Mouse (Mus musculus): Measurements from ENCODE around the gene Cdadc1.

Cdadc1 gene

GRCm38 (mm10) chr14:59612920-59613625 is 15.3 kb upstream of the Cdadc1 start:
- DNase-seq (ENCODE audit: low spot score) = peak; percentile 70

DNA sequence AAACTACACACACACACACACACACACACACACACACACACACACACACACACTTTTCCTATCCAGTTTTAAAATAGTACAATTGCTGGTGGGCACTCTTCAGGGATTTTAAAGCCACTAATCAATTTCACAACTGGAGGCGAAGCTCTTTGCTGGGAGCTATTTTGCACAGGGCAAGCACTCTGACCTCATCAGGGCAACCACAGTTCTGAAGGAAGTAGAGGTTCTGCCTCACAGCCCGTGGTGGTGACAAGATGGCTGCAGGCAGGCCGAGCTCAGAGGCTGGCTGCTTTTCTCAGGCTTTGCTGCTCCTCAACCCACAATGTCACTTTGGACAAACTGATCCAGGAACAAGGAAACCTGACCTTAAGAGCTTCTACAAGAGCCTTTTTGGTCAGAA is 9.3 kb upstream of the Cdadc1 start:
- DNase-seq (ENCODE audit: low spot score) = peak; percentile 11

DNA sequence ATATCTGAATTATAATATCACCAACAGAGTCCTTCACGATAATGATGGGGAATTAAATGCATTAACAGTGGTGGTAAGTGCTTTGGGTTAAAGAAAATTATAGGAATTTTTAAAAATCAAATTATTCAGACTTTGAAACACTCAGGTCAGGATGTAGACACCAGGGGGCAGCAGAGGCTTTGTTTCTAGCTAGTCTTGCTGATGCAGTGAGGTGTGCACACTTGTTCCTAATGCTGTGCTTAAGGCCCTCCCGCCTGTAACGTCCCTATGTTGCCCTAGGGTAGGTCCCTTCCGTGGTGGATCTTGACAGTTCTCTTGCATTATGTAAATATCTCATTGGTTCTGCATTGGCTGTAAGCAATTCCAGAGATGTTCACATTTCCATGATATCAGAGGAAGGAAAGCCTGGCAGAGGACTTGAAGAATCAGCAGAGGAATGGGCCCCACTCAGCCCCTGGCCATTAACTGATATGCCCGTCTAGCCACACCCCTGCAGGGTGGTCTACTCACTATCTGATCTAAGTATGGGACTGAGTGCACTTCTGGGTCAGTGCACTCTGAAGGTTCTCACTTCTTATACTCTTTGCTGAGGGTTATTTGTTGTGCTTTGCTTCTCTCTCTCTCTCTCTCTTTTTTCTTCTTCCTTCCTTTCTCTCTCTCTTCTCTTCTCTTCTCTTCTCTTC is 8.1 kb upstream of the Cdadc1 start:
- DNase-seq (ENCODE audit: low spot score) = peak; percentile 76

- DNase-seq (ENCODE audit: low spot score) = peak; percentile 64
These were observed 6.4 kb upstream of the Cdadc1 start for GRCm38 (mm10) chr14:59604002-59604645.

- no peak for DNase-seq (ENCODE audit: low spot score)
These were observed 485 bp upstream of the Cdadc1 start for GRCm38 (mm10) chr14:59598260-59598627.

DNA sequence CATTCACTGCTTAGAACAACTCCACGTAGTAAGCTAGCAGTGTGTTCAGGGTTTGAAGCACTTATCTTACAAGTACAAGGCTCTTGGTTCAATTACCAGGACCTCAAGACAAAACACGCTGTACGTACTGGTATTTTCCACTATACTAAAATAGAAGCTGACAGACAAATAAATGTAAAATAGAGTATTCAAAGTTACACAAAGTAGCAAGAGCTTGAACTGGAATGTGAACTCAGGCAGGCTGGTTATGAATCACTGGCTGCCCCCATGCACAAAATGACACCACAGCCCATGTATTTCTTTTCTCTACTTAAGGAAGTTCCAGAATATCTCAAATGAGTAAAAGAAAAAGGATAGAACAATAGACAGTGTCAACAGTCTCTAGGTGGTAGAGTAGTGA is 2.8 kb downstream of the Cdadc1 start:
- DNase-seq (ENCODE audit: low spot score) = no peak

- no peak for DNase-seq (ENCODE audit: low spot score)
These were observed 5.2 kb downstream of the Cdadc1 start for GRCm38 (mm10) chr14:59592593-59592992.

GRCm38 (mm10) chr14:59591901-59592300 is 5.9 kb downstream of the Cdadc1 start:
- no peak for DNase-seq (ENCODE audit: low spot score)

DNA sequence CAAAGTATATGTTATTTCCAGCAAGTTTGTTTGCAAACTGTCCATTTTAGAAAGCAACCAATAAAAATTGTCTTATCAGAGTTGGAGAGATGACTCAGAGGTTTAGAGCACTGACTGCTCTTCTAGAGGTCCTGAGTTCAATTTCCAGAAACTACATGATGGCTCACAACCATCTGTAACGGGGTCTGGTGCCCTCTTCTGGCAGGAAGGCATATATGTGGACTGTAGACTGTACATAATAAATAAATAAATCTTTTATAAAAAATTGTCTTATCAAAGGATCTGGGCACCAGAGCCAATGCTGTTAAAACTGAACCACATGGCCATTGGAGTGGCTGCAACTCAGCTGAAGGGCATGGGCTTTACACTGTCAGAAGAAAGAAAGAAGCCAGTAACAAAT is 7.1 kb downstream of the Cdadc1 start:
- no peak for DNase-seq (ENCODE audit: low spot score)

DNA sequence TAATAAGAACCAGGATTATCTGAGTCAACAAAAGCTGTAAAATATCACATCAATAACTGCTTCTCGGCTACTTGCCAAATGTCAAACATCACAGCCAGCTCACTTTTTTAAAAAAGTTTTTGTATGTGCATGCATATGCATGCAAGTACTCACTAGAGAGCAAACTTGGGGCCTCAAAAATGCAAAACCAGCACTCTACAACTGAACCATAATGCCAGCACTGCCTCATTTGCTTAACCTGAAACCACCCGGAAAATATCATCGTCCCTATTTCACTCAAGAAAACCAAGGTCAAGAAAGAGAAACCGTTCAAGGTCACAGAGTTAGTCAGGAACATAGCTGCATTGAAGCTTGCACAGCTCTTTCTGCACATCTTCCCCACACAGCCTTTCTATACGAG is 21.4 kb downstream of the Cdadc1 start:
- no peak for DNase-seq (ENCODE audit: low spot score)

DNA sequence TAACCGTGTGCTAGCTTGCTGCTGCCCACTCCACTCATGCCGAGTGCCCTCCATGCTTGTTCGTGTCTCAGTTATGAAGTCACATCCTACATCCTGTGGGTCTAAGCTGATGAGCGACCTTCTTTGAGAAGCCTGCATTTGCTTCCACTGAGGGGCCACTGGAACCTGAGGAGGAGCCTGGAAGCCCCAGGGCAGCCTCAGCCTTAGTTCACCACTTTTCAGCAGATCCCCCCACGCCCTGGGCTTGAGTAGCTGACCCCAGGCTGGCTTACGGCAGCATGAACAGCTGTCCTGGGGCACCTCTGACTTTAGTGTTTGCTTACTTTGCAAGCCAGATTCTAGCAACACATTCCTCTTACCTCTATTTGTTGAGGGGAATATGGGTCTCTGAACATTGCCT is 31.0 kb downstream of the Cdadc1 start:
- no peak for DNase-seq (ENCODE audit: low spot score)

DNA sequence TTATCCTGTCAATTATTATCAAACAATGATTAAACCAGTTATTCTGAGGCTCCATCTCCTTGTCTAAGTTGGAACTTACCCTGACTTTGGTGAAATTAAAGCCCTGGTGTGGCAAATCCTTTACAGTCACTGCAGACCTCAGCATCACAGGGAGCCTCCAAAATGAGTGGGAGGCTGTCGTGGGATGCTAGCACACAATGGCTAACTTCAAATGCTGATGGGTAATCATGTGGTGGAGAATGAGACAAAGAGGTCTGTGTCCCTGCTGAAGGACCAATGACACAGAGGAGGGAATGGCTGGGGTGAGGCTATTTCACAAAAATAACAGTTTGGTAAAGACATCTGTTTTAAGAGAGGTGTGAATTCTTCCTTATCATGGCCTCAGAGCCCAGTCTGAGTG is 39.9 kb downstream of the Cdadc1 start:
- no peak for DNase-seq (ENCODE audit: low spot score)

DNA sequence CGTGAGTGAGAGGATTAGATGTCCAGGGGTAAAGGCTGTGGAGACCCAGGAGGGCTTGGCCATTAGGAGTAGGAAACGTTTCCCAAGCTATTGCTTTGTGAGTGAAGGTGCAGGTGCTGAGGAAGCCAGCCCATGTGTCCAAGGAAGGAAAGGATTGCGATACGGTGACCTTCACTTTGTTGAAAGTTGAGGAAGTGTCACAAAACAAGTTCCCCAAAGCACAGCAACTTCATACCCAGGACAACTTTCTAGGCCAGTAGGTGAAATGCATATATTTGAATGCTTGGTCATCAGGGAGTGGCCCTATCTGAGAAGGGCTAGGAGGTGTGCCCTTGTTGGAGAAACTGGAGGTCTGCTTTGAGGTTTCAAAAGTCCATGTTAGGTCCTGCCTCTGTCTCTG is 40.7 kb downstream of the Cdadc1 start:
- no peak for DNase-seq (ENCODE audit: low spot score)

DNA sequence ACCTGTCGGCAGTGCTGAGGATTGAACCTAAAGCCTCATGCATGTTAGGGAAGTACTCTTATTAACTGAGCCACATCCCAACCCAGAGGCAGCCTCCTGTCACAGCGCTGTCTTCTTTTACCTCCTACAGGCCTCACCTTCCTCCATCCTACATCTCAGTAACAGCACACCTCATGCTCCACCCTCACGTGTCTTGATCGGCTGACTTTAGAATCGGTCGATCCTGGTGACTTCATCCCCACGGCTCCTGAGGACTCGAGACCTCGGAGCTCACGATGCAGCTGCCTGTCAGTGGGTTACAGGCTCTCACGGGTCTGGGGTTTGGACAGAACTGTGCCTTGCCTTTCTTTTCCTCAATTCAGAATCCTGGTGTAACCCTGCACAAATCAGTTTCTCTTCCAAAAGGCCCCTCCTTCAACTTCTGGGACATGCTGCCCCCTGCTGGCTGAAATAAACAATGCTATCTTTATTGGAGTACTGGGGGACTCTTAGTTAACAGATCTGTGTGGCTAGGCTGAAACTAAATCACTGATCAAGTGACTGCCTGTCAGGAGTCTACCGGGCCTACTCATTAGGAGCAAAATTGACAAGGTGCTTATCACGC is 41.7 kb downstream of the Cdadc1 start:
- peak; percentile 78 for DNase-seq (ENCODE audit: low spot score)

GRCm38 (mm10) chr14:59555018-59555417 is 42.7 kb downstream of the Cdadc1 start:
- no peak for DNase-seq (ENCODE audit: low spot score)

- peak; percentile 18 for DNase-seq (ENCODE audit: low spot score)
These were observed 43.7 kb downstream of the Cdadc1 start for GRCm38 (mm10) chr14:59554025-59554424.

DNA sequence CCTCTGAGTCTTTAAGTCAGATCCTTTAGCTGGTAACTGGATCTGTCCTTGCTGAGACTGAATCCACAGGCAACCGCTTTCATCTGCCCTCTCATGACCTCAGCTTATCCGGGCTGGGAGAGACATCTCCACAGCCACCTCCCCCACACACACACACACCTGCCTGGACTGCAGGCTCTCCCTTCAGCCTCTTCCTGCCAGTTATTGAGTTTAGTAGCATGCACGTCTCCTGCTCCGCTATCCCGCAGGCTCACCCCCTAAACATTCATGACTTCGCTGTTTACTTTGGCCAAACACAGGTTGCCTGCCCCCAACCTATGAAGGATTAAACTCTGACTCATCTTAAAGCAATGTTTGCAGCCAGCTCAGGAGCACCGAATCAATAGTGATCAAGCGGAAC is 45.8 kb downstream of the Cdadc1 start:
- peak; percentile 35 for DNase-seq (ENCODE audit: low spot score)

- DNase-seq (ENCODE audit: low spot score) = no peak
These were observed 46.9 kb downstream of the Cdadc1 start for GRCm38 (mm10) chr14:59550841-59551240.

GRCm38 (mm10) chr14:59549106-59549505 is 48.7 kb downstream of the Cdadc1 start:
- no peak for DNase-seq (ENCODE audit: low spot score)

GRCm38 (mm10) chr14:59548532-59548931 is 49.2 kb downstream of the Cdadc1 start:
- DNase-seq (ENCODE audit: low spot score) = no peak

- peak; percentile 14 for DNase-seq (ENCODE audit: low spot score)
These were observed 50.2 kb downstream of the Cdadc1 start for GRCm38 (mm10) chr14:59547530-59547929.

DNA sequence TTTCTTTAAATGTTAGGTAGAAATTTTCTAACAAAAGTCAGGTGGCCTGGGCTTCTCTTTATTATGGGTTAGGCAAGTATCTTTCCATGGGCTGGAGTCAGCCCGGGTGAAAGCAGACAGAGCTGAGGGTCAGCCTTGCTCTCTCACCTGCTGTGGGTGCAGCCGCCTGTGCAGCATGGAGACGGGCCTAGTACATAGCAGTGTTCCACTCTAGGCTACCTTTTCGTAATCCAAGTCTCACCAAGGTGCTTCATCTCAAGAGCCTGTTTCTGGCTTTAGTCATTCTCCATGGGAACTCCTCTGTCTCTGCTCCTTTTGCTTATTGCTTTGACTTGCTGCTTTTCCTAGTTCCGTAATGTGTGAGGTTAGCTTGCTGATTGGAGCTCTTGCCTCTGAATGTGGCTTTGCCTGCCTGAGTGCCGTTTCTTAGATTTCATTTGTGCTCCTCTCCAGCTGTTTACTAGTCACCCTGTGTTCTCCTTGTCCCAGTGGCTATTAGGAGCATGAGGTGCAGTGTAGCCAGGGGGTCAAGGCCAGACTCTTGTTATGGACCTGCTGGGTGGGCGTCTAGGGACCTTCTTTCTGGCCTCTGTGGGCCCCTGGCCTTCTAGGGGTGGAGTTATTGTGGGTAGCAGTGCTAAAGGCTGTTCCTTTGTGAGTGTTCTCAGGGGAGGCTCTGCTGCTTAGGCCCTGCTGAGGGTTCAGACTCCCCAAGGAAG is 51.4 kb downstream of the Cdadc1 start:
- no peak for DNase-seq (ENCODE audit: low spot score)

Data from embryo, embryonic 10 days (tissue).